Comparison of ENCODE assay signal across 8 mouse cellular contexts in the genomic region with DNA sequence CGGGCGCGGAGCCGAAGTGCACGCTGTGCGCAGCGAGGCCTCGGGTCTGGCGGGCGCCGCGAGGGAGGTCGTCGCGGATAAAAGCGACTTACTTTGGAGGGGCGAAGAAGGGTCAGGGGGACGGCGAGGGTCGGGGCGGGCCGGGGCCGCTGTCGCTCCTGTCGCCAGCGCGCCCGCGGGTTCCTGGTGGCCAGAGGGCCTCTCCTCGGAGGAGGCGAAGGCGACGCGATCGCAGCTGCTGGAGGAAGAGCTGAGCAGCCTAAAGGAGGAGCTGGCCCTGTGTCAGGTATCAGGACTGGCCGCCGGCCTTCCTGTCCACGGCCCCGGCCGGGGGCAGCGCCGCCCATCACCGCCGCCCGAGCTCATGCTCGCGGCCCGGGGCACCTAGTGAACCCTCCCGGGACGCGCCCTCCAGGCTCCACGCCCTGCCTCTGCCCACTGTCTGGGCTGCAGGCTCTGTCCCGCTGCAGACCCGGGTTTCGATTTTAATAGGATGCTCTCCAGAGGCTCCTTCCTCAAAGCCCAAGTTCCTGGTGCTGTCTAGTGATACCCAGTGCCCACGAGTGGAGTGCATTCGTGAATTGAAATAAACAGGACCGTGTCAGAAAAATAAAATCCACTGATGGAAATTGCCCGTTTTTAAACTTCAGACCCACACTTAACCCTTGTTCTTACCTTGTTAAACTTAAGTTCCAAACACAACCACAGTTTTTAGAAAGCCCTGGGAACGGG. TPM values are rescaled to one million over a fixed set of nuclear protein-coding genes. Genes with fewer than 3 reads are reported as not detected.
DNase-seq lines count a peak whose midpoint lies in the region; ATAC-seq lines count a peak whose summit lies in the region.

No protein-coding gene starts in this region.

- peak overlapping the region; percentile 83 for H3K4me3 ChIP-seq in hindbrain, embryonic 13.5 days

- H3K27me3 ChIP-seq in hindbrain, embryonic 13.5 days: no peaks in the 10 kb centered on the region

- 2% methylated on average over 59 of the region's 60 CpGs for WGBS in hindbrain, embryonic 13.5 days

- peak; percentile 87 for ATAC-seq in hindbrain, embryonic 13.5 days (ENCODE audit: low FRiP score)

- H3K4me1 ChIP-seq in hindbrain, embryonic 13.5 days (replicated peaks): peaks cover 15% of the 10 kb centered on the region

- DNase-seq in T-cell, adult 2 months (ENCODE audit: low spot score): peak; percentile 5
- peak; percentile 76 for DNase-seq in cerebellum, adult 9-11 months
- DNase-seq in frontal cortex, postnatal 36 days (ENCODE audit: low spot score in 2 of 2): peak; percentile 26 to 35
- peak; percentile 44 to 56 for DNase-seq in layer of hippocampus, postnatal 10 days (ENCODE audit: low spot score in 2 of 2)
- peak; percentile 61 for DNase-seq in lung, postnatal 10 days
- peak; percentile 68 for DNase-seq in retina, embryonic 14.5 days (ENCODE audit: low spot score)
- DNase-seq in urinary bladder, adult 2 months (ENCODE audit: low spot score): peak; percentile 51

- H3K36me3 ChIP-seq in hindbrain, embryonic 13.5 days: no peaks in the 10 kb centered on the region

- peak overlapping the region; percentile 82 for H3K4me2 ChIP-seq in hindbrain, embryonic 13.5 days

- H3K27ac ChIP-seq in hindbrain, embryonic 13.5 days: peak overlapping the region; percentile 91

- peak overlapping the region; percentile 90 for H3K9ac ChIP-seq in hindbrain, embryonic 13.5 days

- H3K9me3 ChIP-seq in hindbrain, embryonic 13.5 days: no peaks in the 10 kb centered on the region

RNA-seq across cellular contexts. Expression of a gene that starts 0.6 kb away (rescaled TPM):
- polyA plus RNA-seq in hindbrain, embryonic 13.5 days (2015; fragmentation: Nextera tagmentation; extraction: Ambion mirVana): 5.6 and 5.7 TPM in 2 replicates
- 1 to 10 TPM; 6.8 to 7.2 TPM for total RNA-seq in layer of hippocampus, postnatal 10 days (2021)
- polyA plus RNA-seq in urinary bladder, adult 2 months (2012; rRNA removed): 7.9 and 8.1 TPM in 2 replicates

Comparison
In these comparisons a context has a peak if more than half of its experiments do, and no peak if none do; other contexts are left out.
1. Peak in every context shown above with its lines: DNase-seq, ATAC-seq, H3K4me3 ChIP-seq and H3K27ac ChIP-seq.
2. DNase-seq: peak in every context shown above with its lines; median percentile 76 in cerebellum, adult 9-11 months; 68 in retina, embryonic 14.5 days; 61 in lung, postnatal 10 days; 51 in urinary bladder, adult 2 months; 50 in layer of hippocampus, postnatal 10 days; 30 in frontal cortex, postnatal 36 days; 5 in T-cell, adult 2 months.